Mouse (Mus musculus) embryonic stem cell, embryonic (primary cell): ENCODE data around the gene Slc30a2.

ENCODE experiments used
- CTCF ChIA-PET, 4 experiments: fragments of 300-600 bp in 2 of 4; fragments of 350-600 bp in 2 of 4; sonication (Branson Sonifier 250); formaldehyde crosslinking; loops; one replicate each; lab custom pipeline; 2022; ENCODE audit warnings: inconsistent platforms in 2 of 4; lab: Charles Lee
- POLR2A ChIA-PET, 4 experiments: fragments of 300-600 bp in 2 of 4; fragments of 350-600 bp in 2 of 4; sonication (Branson Sonifier 250); formaldehyde crosslinking; loops; one replicate each; lab custom pipeline; 2022; ENCODE audit warnings: antibody characterized with exemption in 4 of 4, inconsistent platforms in 1 of 4; lab: Charles Lee

Slc30a2 gene

GRCm38 (mm10) chr4:134343071-134344031, at the start of gene Slc30a2:
Gene Slc30a2 (plus strand): TSS chr4:134343181.
- ChIA-PET CTCF (interaction anchor here (0.6 to 4.3 kb wide), 13 partner anchors 13 to 157 kb away, joined by 3 to 21 read pairs (median 3); partner anchors contain the start of gene Cep85 (in 1 of the 4)), POLR2A (interaction anchor here (0.6 to 6.3 kb wide), 43 partner anchors 9 to 1043 kb away, joined by 3 to 61 read pairs (median 4); partner anchors contain the start of genes Grrp1 (in 1 of the 4), Stmn1 (in 1 of the 4), Trim63 (in 1 of the 4) and Zfp593 (in 1 of the 4))

- POLR2A ChIA-PET = interaction anchor here in 2 of 4 experiments (0.6 to 1.7 kb wide), 7 partner anchors 22 to 574 kb away, joined by 3 to 5 read pairs (median 3); partner anchors contain the start of gene Cep85 (in 1 of the 2)
- CTCF ChIA-PET = interaction anchor here in 3 of 4 experiments (0.5 to 3.5 kb wide), 15 partner anchors 8 to 257 kb away, joined by 3 to 18 read pairs (median 5); partner anchors contain the start of genes Cep85 (in 1 of the 3) and E130218I03Rik (in 1 of the 3)
Observed at GRCm38 (mm10) chr4:134293692-134294163, 49.3 kb upstream of the Slc30a2 start.

- ChIA-PET POLR2A (interaction anchor here in 3 of 4 experiments (0.6 to 2.0 kb wide), 6 partner anchors 9 to 83 kb away, joined by 3 to 5 read pairs (median 3); partner anchors contain the start of genes Grrp1 (in 1 of the 3), Pdik1l (in 1 of the 3) and Trim63 (in 1 of the 3)), CTCF (interaction anchor here (0.5 to 3.6 kb wide), 21 partner anchors 9 to 260 kb away, joined by 3 to 16 read pairs (median 3); partner anchors contain the start of genes Pdik1l (in 1 of the 4) and Trim63 (in 1 of the 4))
Observed at GRCm38 (mm10) chr4:134296096-134296495, 46.9 kb upstream of the Slc30a2 start.

DNA sequence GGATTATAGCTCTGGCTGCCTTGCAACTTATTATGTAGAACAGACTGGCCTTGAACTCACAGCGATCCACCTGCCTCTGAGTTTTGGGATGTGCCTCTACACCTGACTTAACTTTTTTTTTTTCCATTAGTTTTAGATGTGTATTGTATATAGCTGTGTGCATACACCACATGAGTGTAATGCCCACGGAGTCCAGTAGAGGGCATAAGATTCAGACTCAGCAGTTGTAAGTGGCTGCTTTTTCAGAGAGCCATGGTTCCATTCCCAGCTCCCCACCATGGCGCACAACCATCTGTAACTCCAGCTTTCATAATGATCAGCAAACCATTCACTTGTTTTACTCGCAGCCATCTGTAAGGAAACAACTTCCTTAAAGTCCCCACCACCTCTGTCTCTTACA, 46.5 kb upstream of the Slc30a2 start:
- POLR2A ChIA-PET = interaction anchor here in 3 of 4 experiments (0.6 to 2.0 kb wide), 7 partner anchors 9 to 83 kb away, joined by 3 to 5 read pairs (median 3); partner anchors contain the start of genes Pdik1l (in 1 of the 3) and Trim63 (in 1 of the 3)
- CTCF ChIA-PET = interaction anchor here (0.5 to 3.6 kb wide), 27 partner anchors 9 to 1893 kb away, joined by 3 to 16 read pairs (median 4); partner anchors contain the start of genes Pdik1l (in 1 of the 4) and Trim63 (in 1 of the 4)

DNA sequence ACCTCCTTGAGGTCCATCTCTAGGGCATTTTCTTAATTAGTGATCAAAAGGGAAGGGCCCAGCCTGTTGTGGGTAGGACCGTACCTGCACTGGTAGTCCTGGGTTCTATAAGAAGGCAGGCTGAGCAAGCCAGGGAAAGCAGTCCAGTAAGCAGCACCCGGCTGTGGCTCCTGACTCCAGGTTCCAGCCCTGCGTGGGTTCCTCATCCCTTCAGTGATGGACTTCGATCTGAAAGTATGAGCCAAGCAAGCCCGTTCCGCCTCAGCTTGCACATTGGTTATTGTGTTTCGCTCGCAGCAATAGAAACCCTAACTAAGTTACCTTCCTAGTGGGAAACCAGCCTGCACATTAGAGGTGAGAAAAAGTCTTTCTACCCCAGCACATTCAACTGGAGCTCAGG, 45.6 kb upstream of the Slc30a2 start:
- POLR2A ChIA-PET = interaction anchor here in 2 of 4 experiments (0.8 to 1.4 kb wide), 5 partner anchors 11 to 110 kb away, joined by 3 read pairs; partner anchors contain the start of gene Cep85 (in 1 of the 2)
- CTCF ChIA-PET = interaction anchor here in 3 of 4 experiments (0.6 to 3.6 kb wide), 10 partner anchors 10 to 254 kb away, joined by 3 to 16 read pairs (median 3); partner anchors contain the start of genes Pdik1l (in 1 of the 3) and Trim63 (in 1 of the 3)

GRCm38 (mm10) chr4:134298626-134299497, 44.1 kb upstream of the Slc30a2 start:
- CTCF ChIA-PET = interaction anchor here (0.6 to 3.6 kb wide), 19 partner anchors 10 to 1475 kb away, joined by 3 to 16 read pairs (median 4); partner anchors contain the start of genes Cep85 (in 1 of the 4), Pafah2 (in 1 of the 4), Pdik1l (in 1 of the 4) and Trim63 (in 1 of the 4)
- POLR2A ChIA-PET = interaction anchor here in 3 of 4 experiments (0.6 to 4.3 kb wide), 31 partner anchors 11 to 483 kb away, joined by 3 to 44 read pairs (median 3); partner anchors contain the start of genes Cep85 (in 2 of the 3), Grrp1 (in 2 of the 3), Pafah2 (in 2 of the 3) and Pdik1l (in 2 of the 3)

DNA sequence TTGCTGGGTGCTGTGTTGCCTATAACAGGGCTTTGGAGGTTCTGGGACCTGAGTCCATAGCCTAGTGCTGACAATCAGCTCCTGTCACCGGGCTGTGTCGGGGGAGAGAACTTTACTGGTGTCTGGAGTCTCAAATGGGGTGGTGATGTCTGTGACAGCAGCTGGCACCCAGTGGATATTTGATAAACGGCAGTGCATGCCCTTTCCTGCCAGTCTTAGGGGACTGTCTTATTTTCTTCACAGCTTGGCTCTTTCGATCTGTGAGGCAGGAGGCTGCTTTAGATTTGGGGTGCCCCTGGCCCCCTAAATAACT, 43.5 kb upstream of the Slc30a2 start:
- CTCF ChIA-PET = interaction anchor here in 2 of 4 experiments (0.6 to 2.6 kb wide), 13 partner anchors 9 to 1476 kb away, joined by 3 to 12 read pairs (median 4); partner anchors contain the start of genes Cep85 (in 1 of the 2), Pafah2 (in 1 of the 2) and Pdik1l (in 1 of the 2)
- POLR2A ChIA-PET = interaction anchor here in 3 of 4 experiments (0.6 to 4.3 kb wide), 27 partner anchors 10 to 1262 kb away, joined by 3 to 44 read pairs (median 3); partner anchors contain the start of genes Grrp1 (in 2 of the 3), Pafah2 (in 2 of the 3), Pdik1l (in 2 of the 3) and Trim63 (in 2 of the 3)

DNA sequence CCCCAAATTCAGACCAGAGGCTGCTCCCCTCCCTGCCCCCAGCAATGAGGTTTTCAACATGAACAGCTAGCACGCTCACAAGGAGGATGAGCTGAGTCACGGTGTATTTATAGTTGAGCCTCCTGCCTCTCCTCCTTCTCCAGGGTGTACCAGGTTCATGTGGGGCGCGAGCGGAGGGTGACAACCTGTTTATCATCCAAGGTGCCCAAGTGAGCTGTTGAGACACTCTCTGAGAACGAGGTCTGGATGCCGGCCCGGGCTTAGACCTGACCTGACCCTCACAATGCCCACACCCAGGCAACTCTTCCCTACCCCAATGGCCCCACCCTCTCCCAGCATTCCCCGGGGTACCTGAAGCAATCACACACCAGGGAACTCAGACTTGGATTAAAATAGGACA, 42.7 kb upstream of the Slc30a2 start:
- ChIA-PET POLR2A (interaction anchor here in 2 of 4 experiments (0.5 to 4.3 kb wide), 11 partner anchors 9 to 101 kb away, joined by 3 to 44 read pairs (median 5); partner anchors contain the start of genes Pdik1l (in 2 of the 2) and Trim63 (in 1 of the 2)), CTCF (interaction anchor here in 2 of 4 experiments (0.6 to 2.2 kb wide), 11 partner anchors 8 to 113 kb away, joined by 3 to 11 read pairs (median 4); partner anchors contain the start of genes Cep85 (in 1 of the 2) and Pafah2 (in 1 of the 2))

GRCm38 (mm10) chr4:134302084-134302483, 40.9 kb upstream of the Slc30a2 start:
- ChIA-PET POLR2A (interaction anchor here in 3 of 4 experiments (0.7 to 4.3 kb wide), 10 partner anchors 10 to 197 kb away, joined by 3 to 44 read pairs (median 4); partner anchors contain the start of genes Pdik1l (in 1 of the 3) and Trim63 (in 1 of the 3)), CTCF (interaction anchor here in 2 of 4 experiments (0.6 to 1.9 kb wide), 7 partner anchors 9 to 239 kb away, joined by 3 to 7 read pairs (median 4); no protein-coding TSS in a partner anchor)

DNA sequence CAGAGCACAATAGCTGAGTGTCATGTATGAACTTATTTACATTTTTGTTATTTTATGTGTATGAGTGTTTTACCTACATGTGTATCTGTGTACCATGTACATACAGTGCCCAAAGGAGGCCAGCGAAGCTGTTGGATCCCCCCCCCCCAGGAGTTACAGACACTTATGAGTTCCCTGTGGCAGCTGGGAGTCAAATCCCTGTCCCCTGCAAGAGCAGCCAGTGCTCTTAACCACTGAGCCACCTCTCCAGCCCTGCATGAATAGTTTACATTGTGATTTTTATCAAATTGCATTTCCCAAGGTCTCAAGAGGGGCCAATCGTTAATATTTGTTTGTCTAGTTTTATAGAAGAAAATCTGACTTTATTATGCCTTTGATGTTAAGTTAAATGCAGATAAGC, 36.0 kb upstream of the Slc30a2 start:
- ChIA-PET CTCF (interaction anchor here in 2 of 4 experiments (0.6 to 1.0 kb wide), 5 partner anchors 50 to 1614 kb away, joined by 3 to 5 read pairs (median 3); partner anchors contain the start of gene Fuca1 (in 1 of the 2)), POLR2A (interaction anchor here in 3 of 4 experiments (0.6 to 1.1 kb wide), 5 partner anchors 9 to 426 kb away, joined by 3 to 4 read pairs (median 4); no protein-coding TSS in a partner anchor)

DNA sequence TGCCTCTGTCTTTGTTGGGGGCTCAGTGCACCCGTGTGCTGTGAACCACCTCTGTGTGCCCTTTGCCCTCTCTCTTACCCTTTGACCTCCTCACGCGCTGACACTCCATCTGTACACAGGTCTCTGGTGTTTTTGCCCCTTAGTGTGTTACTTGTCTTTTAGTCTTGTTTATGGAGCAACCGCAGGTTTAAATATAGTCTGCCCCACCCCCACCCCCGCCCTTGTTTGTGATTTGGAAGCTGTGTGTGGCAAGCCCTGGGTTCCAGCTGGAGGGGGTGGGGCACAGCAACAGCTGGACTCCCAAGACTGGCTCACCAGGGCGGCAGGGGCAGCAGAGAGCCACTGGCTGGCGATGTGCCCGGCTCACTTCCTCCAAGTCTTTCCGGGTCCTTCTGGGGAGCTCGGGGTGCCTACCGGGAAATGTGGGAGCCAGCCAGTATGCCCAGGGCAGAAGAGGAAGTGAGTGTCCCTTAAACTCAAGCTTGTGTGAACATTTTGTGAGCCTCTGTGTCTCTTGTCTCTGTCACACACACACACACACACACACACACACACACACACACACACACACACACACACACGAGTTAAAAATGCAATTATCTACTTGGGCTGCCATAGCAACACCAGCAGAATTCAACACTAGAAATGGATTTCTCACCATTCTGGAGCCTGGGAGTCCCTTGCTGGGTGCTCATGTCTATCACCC, 35.5 kb upstream of the Slc30a2 start:
- POLR2A ChIA-PET = interaction anchor here in 3 of 4 experiments (0.6 to 1.8 kb wide), 9 partner anchors 9 to 426 kb away, joined by 3 to 7 read pairs (median 4); no protein-coding TSS in a partner anchor
- CTCF ChIA-PET = interaction anchor here in 3 of 4 experiments (0.6 to 1.8 kb wide), 12 partner anchors 8 to 1613 kb away, joined by 3 to 7 read pairs (median 3); partner anchors contain the start of gene Fuca1 (in 1 of the 3)

- CTCF ChIA-PET = no interaction called here
- POLR2A ChIA-PET = no interaction called here
Observed at GRCm38 (mm10) chr4:134310106-134310505, 32.9 kb upstream of the Slc30a2 start.

DNA sequence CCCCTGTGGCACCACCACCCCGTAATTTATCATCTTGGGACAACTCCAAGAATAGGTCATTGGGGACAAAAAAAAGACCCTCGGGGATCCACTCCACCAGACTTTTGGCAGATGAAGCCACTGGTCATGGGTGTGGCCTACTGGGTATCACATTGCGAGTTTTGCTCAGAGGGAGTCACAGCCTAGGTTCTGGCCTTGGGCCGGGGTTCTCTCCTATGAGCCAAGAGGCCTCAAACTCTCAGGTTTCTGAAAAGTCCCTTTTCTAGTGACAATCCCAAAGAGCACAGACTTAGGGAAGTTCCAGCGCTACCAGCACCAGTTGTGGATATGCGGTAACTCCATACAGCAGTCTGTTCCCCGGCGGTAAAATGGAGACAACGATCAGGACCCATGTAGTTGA, 32.3 kb upstream of the Slc30a2 start:
- CTCF ChIA-PET = interaction anchor here in 2 of 4 experiments (0.6 to 1.3 kb wide), 2 partner anchors 14 to 86 kb away, joined by 3 read pairs; partner anchors contain the start of gene Pafah2 (in 1 of the 2)
- POLR2A ChIA-PET = interaction anchor here in 3 of 4 experiments (1.3 to 6.4 kb wide), 4 partner anchors 9 to 61 kb away, joined by 3 to 44 read pairs (median 4); no protein-coding TSS in a partner anchor

DNA sequence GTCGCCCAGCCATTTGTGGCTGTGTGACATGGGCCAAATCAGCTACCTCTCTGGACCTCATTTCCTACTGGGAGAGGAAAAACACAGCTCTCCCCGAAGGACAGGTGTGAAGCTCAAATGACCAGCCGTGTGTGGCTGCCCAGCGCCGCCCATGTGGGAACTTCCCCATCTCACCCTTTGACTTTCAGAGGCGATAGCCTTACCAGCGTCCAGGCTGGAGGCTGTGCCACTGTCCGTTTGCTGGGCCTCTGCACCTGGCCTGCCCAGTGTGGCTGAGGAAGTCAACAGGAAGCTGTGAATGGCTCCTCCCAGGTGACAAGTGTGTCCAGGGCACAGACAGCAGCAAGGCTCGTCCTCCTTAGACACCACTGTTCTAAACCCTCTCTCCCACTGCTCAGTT, 31.2 kb upstream of the Slc30a2 start:
- ChIA-PET CTCF (interaction anchor here in 3 of 4 experiments (0.6 to 3.2 kb wide), 9 partner anchors 11 to 125 kb away, joined by 3 to 13 read pairs (median 4); partner anchors contain the start of gene Cep85 (in 1 of the 3)), POLR2A (interaction anchor here in 3 of 4 experiments (0.9 to 6.4 kb wide), 9 partner anchors 10 to 66 kb away, joined by 3 to 44 read pairs (median 4); partner anchors contain the start of gene Pdik1l (in 1 of the 3))
